Mouse (Mus musculus): Measurements from ENCODE around the gene Apol9a.

Apol9a gene

GRCm38 (mm10) chr15:77377419-77377818, 33.5 kb downstream of the Apol9a start:
- no peak for DNase-seq (ENCODE audit: inconsistent ontology term)

GRCm38 (mm10) chr15:77376920-77377319, 34.0 kb downstream of the Apol9a start:
- DNase-seq (ENCODE audit: inconsistent ontology term) = no peak

DNA sequence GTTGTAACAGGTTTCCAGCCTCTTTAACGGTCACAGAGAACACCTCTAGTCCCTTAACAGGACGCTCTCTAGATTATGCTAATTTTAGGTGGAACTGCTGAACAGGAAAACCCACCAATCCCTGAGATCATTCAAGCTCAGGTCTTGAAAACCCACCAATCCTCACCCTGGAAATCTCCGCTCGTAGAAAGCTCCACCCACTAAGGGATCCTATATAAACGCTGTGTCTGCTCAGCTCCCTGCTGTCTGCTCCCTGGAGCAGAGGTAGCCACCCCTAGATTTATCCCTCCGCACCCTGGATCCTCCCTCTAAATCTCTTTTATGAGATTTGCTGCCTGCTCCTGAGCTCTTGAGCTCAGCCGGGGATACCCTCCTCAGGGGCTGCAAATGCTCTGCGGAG, 40.3 kb downstream of the Apol9a start:
- no peak for DNase-seq (ENCODE audit: inconsistent ontology term)

DNA sequence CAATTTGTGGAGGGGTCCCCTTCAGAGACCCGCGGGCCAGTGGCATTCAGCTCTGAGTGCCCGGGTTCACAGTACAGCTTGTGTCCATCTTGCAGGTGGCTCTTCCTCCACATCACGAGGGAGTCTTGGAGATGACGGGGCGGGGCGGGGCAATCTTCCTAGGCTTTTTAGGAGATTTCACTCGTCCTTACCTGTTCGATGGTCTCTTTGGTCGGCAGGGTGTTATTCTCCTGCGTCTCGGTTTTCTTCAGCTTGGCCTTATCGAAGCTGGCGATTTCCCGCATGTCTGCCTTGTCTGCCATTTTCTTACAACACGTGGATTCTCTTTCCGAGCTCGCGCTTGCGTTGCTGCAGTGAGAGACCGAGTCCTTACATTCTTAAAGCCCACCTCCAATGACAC, 41.0 kb downstream of the Apol9a start:
- DNase-seq (ENCODE audit: inconsistent ontology term) = no peak

- no peak for DNase-seq (ENCODE audit: inconsistent ontology term)
These were observed 42.1 kb downstream of the Apol9a start for GRCm38 (mm10) chr15:77368818-77369320.

GRCm38 (mm10) chr15:77368148-77368547, 42.8 kb downstream of the Apol9a start:
- peak; percentile 95 for DNase-seq (ENCODE audit: inconsistent ontology term)

DNA sequence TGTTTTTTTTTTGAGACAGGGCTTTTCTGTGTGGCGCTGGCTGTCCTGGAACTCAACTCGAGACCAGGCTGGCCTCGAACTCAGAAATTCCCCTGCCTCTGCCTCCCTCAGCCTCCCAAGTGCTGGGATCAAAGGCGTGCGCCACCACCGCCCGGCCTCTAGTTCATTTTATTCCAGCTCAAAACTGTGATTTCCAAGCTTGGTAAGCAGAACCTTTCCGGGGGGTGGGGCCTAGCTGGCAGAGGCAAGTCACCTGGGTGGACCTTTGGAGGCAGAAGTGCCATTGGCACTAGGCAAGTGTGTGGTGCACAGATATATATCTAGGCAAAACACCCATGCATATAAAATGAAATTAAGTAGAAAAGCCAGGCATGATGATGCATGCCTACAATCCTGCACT, 43.4 kb downstream of the Apol9a start:
- no peak for DNase-seq (ENCODE audit: inconsistent ontology term)

GRCm38 (mm10) chr15:77366706-77367484, 44.0 kb downstream of the Apol9a start:
- DNase-seq (ENCODE audit: inconsistent ontology term) = peak; percentile 86

DNA sequence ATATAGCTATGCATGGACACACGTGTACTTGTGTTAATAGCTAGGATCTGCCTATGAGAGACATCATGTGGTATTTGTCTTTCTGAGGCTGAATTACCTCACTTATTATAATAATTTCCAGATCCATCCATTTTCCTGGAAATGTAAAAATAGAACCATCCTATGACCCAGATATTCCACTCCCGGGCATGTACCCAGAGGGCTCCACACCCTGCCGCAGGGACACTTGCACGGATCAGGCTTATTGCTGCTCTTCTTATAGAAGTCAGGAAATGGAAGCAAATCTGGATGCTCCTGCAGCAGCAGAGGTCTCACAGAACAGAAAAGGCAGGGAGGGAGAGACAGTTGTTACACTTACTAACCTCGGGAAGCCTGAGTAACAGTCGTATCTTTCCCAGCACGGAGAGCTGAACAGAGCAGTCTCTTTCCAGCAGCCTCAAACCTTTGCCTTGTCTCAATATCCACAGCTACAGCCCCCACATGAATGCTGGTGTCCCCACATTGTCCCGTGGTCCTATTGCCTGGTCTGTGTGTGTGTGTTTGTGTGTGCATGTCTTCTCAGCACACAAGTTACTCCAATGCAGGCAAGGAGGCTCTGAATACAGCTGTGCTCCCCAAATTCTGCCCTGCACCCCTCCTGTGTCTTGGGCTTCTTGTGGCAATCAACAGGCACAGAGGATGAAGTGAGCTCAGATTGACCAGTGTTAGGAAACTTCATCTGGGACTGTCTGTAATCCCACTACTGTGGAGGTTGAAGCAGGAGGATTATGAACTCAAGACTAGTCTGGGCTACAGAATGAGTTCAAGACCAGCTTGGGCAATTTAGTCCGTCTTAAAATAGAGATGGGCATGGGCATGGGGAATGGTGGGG, 45.0 kb downstream of the Apol9a start:
- no peak for DNase-seq (ENCODE audit: inconsistent ontology term)

DNA sequence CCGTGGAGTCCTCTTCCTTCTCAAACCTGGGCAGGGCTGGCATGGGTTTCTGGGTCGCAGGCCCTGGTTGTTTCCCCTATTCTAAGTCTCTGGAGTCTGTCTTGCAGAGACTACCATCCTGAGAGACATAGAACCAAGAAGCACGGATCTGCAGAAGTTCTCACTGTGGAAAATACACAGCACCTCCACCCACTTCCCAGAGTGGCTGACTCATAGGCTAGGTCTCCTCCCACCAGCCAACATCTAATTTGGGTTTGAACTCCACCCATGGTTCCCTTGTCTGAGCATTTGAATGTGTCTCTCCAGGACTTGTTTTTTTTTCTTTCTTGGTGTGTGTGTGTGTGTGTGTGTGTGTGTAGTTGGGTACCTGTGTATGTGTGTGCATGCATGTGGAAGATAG, 46.9 kb downstream of the Apol9a start:
- DNase-seq (ENCODE audit: inconsistent ontology term) = no peak

- no peak for DNase-seq (ENCODE audit: inconsistent ontology term)
These were observed 47.4 kb downstream of the Apol9a start for GRCm38 (mm10) chr15:77363578-77363977.

GRCm38 (mm10) chr15:77362952-77363351, 48.0 kb downstream of the Apol9a start:
- DNase-seq (ENCODE audit: inconsistent ontology term) = no peak

DNA sequence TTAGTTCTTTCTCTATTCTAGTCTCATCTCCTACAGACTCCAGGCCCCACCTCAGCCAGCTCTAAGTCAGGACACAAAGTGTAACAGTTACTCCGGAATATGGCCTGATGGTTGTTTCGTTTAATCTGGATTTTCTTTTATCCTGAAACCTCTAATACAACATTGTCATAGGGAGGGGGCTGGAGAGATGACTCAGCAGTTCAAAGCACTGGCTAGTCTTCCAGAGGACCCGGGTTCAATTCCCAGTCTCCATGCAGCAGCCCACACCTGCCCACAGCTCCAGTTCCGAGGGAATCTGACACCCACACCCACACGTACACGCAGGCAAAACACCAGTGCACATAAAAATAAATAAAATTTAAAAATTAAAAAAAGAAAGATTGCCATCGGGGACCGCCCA, 51.0 kb downstream of the Apol9a start:
- DNase-seq (ENCODE audit: inconsistent ontology term) = no peak

DNA sequence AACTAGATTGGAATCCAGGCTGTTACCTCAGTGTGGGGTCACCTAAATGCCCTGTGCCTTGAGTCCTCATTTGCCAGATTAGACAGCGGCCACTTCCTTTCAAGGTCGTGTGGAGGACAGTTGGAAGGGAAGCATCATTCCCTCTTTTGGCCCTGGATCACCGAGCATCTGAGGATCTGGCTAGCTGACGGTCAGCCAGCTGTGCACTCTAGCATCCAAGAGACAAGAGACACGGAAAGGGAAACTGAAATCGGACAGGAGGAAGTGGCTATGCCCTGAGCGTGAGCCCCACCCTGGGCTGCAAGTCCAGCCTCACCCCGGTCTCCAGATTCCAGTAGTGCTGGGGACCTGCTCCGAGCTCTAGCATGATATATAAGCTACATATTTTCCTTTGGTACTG, 51.4 kb downstream of the Apol9a start:
- DNase-seq (ENCODE audit: inconsistent ontology term) = no peak

DNA sequence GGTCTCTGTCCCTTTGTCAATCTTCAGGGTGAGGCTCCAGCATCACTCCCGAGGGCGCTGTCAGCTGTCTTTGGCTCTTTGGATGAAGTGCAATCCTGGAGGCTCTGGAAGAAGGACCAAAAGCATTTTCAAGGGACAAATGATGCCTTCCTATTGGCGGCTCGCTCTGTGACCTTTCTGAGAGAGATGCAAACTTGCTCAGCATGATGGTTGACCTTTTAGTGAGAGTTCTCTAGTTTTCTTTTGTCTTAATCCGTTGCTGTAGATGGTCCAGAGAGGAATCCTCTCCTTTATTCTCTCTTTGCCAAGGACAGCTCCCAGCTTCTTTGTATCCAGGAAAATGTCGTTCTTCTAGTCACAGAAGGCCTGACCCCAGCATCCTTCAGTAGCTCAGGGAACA, 51.9 kb downstream of the Apol9a start:
- DNase-seq (ENCODE audit: inconsistent ontology term) = no peak

DNA sequence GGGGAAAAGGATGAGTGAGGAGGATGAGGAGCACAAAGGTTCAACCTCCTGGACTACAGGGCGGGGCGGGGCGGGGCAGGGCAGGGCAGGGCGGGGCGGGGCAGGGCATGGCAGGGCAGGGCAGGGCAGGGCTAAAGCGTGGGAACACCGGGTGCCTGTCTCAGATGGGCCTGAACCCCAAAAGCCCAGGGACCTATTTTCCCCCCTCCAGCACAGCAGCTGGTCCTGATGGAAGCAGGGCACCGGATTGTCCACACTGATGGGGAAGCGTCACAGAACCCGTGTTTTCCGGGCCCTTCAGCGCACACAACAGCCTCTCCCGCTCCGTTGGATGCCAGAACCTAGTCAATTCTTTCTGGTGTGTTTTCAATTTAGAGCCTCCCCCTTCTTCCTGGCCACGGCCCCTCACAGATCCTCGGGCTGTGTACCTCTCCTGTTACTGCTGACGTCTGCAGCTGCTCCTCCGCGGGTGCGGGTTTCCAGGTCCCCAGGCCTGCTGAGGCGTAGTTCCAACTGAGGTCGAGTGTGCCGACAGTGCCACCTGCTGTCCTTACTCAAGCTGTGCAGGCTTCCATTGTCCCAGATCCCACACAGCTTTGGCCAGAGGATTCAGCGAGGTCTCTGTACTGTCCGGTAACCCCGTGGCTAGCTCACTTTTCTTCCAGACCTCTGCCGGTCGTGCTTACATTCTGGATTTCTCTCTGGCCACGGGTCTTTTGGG, 52.5 kb downstream of the Apol9a start:
- peak; percentile 84 for DNase-seq (ENCODE audit: inconsistent ontology term)

DNA sequence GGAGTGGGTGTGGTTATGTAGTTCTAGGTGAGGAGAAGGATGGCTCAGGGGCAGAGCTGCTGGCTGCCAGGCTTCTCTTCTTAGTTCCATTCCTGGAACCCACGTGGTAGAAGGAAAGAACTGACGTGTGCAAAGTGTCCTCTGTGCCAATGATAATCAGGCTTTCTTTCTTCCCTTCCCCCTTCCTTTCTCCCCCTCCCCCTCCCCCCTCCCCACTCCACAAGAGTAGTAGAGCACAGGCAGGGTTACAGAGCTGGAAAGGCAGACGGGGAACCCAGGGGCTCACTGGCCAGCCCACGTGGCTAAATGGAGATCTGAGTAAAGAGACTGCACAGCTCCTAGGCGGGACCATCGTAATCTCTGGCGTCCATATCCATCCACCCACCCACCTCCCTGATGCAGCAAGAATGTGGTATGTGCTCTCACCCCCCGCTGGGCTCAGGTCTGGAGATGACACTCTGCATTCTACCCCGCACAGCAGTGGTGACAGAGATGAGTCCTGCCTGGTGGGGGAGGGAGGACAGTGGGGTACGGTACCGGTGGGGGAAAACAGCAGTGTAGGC, 54.6 kb downstream of the Apol9a start:
- peak; percentile 53 for DNase-seq (ENCODE audit: inconsistent ontology term)

GRCm38 (mm10) chr15:77354848-77355551, 55.9 kb downstream of the Apol9a start:
- DNase-seq (ENCODE audit: inconsistent ontology term) = no peak

DNA sequence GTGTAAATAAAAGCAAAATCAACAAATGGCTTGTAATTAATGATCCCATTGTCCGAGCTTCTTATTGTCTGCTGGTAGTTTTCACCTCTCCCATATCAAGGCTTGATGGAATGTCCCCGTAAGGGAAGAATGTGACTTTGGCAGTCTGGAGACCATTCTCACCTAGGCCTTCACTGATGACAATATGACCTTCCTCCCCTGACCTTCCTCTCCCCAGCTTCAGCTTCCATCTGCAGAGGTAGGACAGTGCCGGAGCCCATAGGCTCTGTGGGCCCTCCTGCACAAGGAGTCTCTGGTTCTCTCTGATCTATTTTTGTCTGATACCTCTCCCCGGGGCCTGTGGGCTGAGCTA, 56.5 kb downstream of the Apol9a start:
- DNase-seq (ENCODE audit: inconsistent ontology term) = no peak
